Mouse (Mus musculus): ENCODE data around the gene Ddn. TPM values are rescaled to one million over a fixed set of nuclear protein-coding genes. Genes with fewer than 3 reads are reported as not detected.

Ddn gene
- polyA plus RNA-seq, 1 experiment from 2014 or later: 0.66 TPM

GRCm38 (mm10) chr15:98796803-98797595 lies 12.3 kb downstream of the Ddn start:
- Histone ChIP-seq H3K9ac (0 out of 2 replicates have a peak overlapping the region, but pooled peaks have one; percentile 21), H3K27ac (no peak overlapping the region), H3K4me1 (replicated peaks) (peaks cover 36% of the 10 kb centered on the region), H3K9me3 (replicated peaks) (no peaks in the 10 kb centered on the region), H3K4me3 (peak overlapping the region; percentile 29), H3K36me3 (no peaks in the 10 kb centered on the region), H3K4me2 (peak overlapping the region; percentile 51), H3K27me3 (peaks cover 99% of the 10 kb centered on the region)
- 7% methylated on average over 13 of the region's 13 CpGs for WGBS
- ATAC-seq (replicated peaks; ENCODE audit: insufficient number of reproducible peaks, insufficient read depth, low FRiP score, low read depth): peak; percentile 24

GRCm38 (mm10) chr15:98793141-98793698 lies 16.1 kb downstream of the Ddn start:
- Histone ChIP-seq H3K9ac (no peak overlapping the region), H3K9me3 (replicated peaks) (no peaks in the 10 kb centered on the region), H3K4me3 (peak overlapping the region; percentile 30), H3K4me1 (replicated peaks) (peaks cover 62% of the 10 kb centered on the region), H3K27ac (no peak overlapping the region), H3K4me2 (peak overlapping the region; percentile 49), H3K36me3 (no peaks in the 10 kb centered on the region), H3K27me3 (peaks cover 99% of the 10 kb centered on the region)
- ATAC-seq (replicated peaks; ENCODE audit: insufficient number of reproducible peaks, insufficient read depth, low FRiP score, low read depth): no peak
- WGBS: 3% methylated on average over 13 of the region's 13 CpGs

GRCm38 (mm10) chr15:98792233-98793020 lies 16.9 kb downstream of the Ddn start:
- Histone ChIP-seq H3K4me1 (replicated peaks) (peaks cover 54% of the 10 kb centered on the region), H3K9ac (no peak overlapping the region)
- under 1% methylated on average over 75 of the region's 75 CpGs for WGBS

GRCm38 (mm10) chr15:98791771-98792170 lies 17.5 kb downstream of the Ddn start:
- Histone ChIP-seq H3K4me2 (peak overlapping the region; percentile 60), H3K9me3 (replicated peaks) (no peaks in the 10 kb centered on the region), H3K9ac (no peak overlapping the region), H3K27me3 (peaks cover 99% of the 10 kb centered on the region), H3K4me3 (peak overlapping the region; percentile 35), H3K4me1 (replicated peaks) (peaks cover 50% of the 10 kb centered on the region), H3K36me3 (no peaks in the 10 kb centered on the region), H3K27ac (no peak overlapping the region)
- ATAC-seq (replicated peaks; ENCODE audit: insufficient number of reproducible peaks, insufficient read depth, low FRiP score, low read depth): no peak
- WGBS: 2% methylated on average over 23 of the region's 23 CpGs

More at GRCm38 (mm10) chr15:98792233-98793020, 16.9 kb downstream of the Ddn start:
- Histone ChIP-seq H3K27me3 (peaks cover 99% of the 10 kb centered on the region), H3K36me3 (no peaks in the 10 kb centered on the region), H3K27ac (no peak overlapping the region), H3K9me3 (replicated peaks) (no peaks in the 10 kb centered on the region), H3K4me3 (peak overlapping the region; percentile 30), H3K4me2 (peak overlapping the region; percentile 49)
- no peak for ATAC-seq (replicated peaks; ENCODE audit: insufficient number of reproducible peaks, insufficient read depth, low FRiP score, low read depth)

- Histone ChIP-seq H3K9me3 (replicated peaks) (no peaks in the 10 kb centered on the region), H3K4me1 (replicated peaks) (peaks cover 44% of the 10 kb centered on the region), H3K9ac (peak overlapping the region; percentile 2; the same call in 1 of the 2 replicates), H3K36me3 (no peaks in the 10 kb centered on the region), H3K4me2 (peak overlapping the region; percentile 60), H3K4me3 (peak overlapping the region; percentile 35), H3K27me3 (peaks cover 99% of the 10 kb centered on the region), H3K27ac (no peak overlapping the region)
- WGBS: 2% methylated on average over 12 of the region's 12 CpGs
- no peak for ATAC-seq (replicated peaks; ENCODE audit: insufficient number of reproducible peaks, insufficient read depth, low FRiP score, low read depth)
These were observed 18.1 kb downstream of the Ddn start for GRCm38 (mm10) chr15:98791221-98791620.

GRCm38 (mm10) chr15:98790761-98791160 lies 18.5 kb downstream of the Ddn start:
- Histone ChIP-seq H3K9me3 (replicated peaks) (no peaks in the 10 kb centered on the region), H3K4me1 (replicated peaks) (peaks cover 41% of the 10 kb centered on the region), H3K4me2 (peak overlapping the region; percentile 60), H3K9ac (peak overlapping the region; percentile 2; the same call in 1 of the 2 replicates), H3K27ac (no peak overlapping the region), H3K4me3 (peak overlapping the region; percentile 35), H3K27me3 (peaks cover 97% of the 10 kb centered on the region), H3K36me3 (no peaks in the 10 kb centered on the region)
- WGBS: under 1% methylated on average over 23 of the region's 23 CpGs
- ATAC-seq (replicated peaks; ENCODE audit: insufficient number of reproducible peaks, insufficient read depth, low FRiP score, low read depth): no peak

GRCm38 (mm10) chr15:98789661-98790535 lies 19.4 kb downstream of the Ddn start, which contains the start of gene Wnt1:
Gene Wnt1, plus strand, starts transcription at chr15:98789857.
- Histone ChIP-seq H3K9ac (peak within 1 kb of the TSS; percentile 28; the same call in 1 of the 2 replicates), H3K9me3 (replicated peaks) (no peaks in the 10 kb centered on the region), H3K4me2 (peak within 1 kb of the TSS; percentile 60), H3K4me1 (replicated peaks) (peaks cover 41% of the 10 kb centered on the region), H3K4me3 (peak within 1 kb of the TSS; percentile 35), H3K27ac (no peak within 1 kb of the TSS), H3K27me3 (peaks cover 89% of the 10 kb centered on the region), H3K36me3 (no peaks in the 10 kb centered on the region)
- peak; percentile 34; the same call in 1 of the 2 replicates for ATAC-seq (replicated peaks; ENCODE audit: insufficient number of reproducible peaks, insufficient read depth, low FRiP score, low read depth)
- WGBS: 4% methylated on average over 51 of the region's 51 CpGs

- Histone ChIP-seq H3K4me3 (peak overlapping the region; percentile 29), H3K9me3 (replicated peaks) (no peaks in the 10 kb centered on the region), H3K4me1 (replicated peaks) (peaks cover 41% of the 10 kb centered on the region), H3K27ac (no peak overlapping the region), H3K4me2 (peak overlapping the region; percentile 51), H3K27me3 (peaks cover 81% of the 10 kb centered on the region), H3K36me3 (no peaks in the 10 kb centered on the region), H3K9ac (no peak overlapping the region)
- WGBS: 10% methylated on average over 24 of the region's 24 CpGs
- ATAC-seq (replicated peaks; ENCODE audit: insufficient number of reproducible peaks, insufficient read depth, low FRiP score, low read depth): 0 out of 2 replicates have a peak, but pooled peaks have one; percentile 19
These were observed 20.2 kb downstream of the Ddn start for GRCm38 (mm10) chr15:98788972-98789660.

GRCm38 (mm10) chr15:98787930-98788329 lies 21.4 kb downstream of the Ddn start:
- no peak overlapping the region for H3K27ac ChIP-seq
- WGBS: 30% methylated on average over 4 of the region's 4 CpGs

GRCm38 (mm10) chr15:98785744-98786143 lies 23.5 kb downstream of the Ddn start:
- H3K27ac ChIP-seq: no peak overlapping the region
- 38% methylated on average over 7 of the region's 7 CpGs for WGBS
- H3K9ac ChIP-seq: no peak overlapping the region
- H3K4me3 ChIP-seq: no peak overlapping the region
- peaks cover 66% of the 10 kb centered on the region for H3K27me3 ChIP-seq
- H3K36me3 ChIP-seq: no peaks in the 10 kb centered on the region
- peaks cover 13% of the 10 kb centered on the region for H3K4me1 ChIP-seq (replicated peaks)
- no peak for ATAC-seq (replicated peaks; ENCODE audit: insufficient number of reproducible peaks, insufficient read depth, low FRiP score, low read depth)
- H3K9me3 ChIP-seq (replicated peaks): no peaks in the 10 kb centered on the region
- H3K4me2 ChIP-seq: no peak overlapping the region

More at GRCm38 (mm10) chr15:98787930-98788329, 21.4 kb downstream of the Ddn start:
- Histone ChIP-seq H3K27me3 (peaks cover 69% of the 10 kb centered on the region), H3K4me3 (no peak overlapping the region), H3K36me3 (no peaks in the 10 kb centered on the region), H3K4me1 (replicated peaks) (peaks cover 35% of the 10 kb centered on the region), H3K9me3 (replicated peaks) (no peaks in the 10 kb centered on the region), H3K4me2 (no peak overlapping the region), H3K9ac (no peak overlapping the region)
- no peak for ATAC-seq (replicated peaks; ENCODE audit: insufficient number of reproducible peaks, insufficient read depth, low FRiP score, low read depth)

Measured in heart, embryonic 15.5 days (tissue).